Mouse (Mus musculus): ENCODE results near the gene Gtf3c5. TPM values are rescaled to one million over a fixed set of nuclear protein-coding genes. Genes with fewer than 3 reads are reported as not detected.

The Gtf3c5 gene
- polyA plus RNA-seq, 1 experiment = not detected

GRCm38 (mm10) chr2:28518231-28518630, 65.3 kb downstream of the Gtf3c5 start:
- whole genome bisulfite sequencing = 32% methylated on average over 2 of the region's 2 CpGs
- TF ChIP-seq POLR2A (IDR thresholded peaks at IDR 0.05; ENCODE audit: insufficient read depth, low read depth, low read length) = no peak
- no peak for TF ChIP-seq CTCF (IDR thresholded peaks at IDR 0.05; ENCODE audit: insufficient read depth, low read depth, low read length)
- no peak overlapping the region for H3K27ac ChIP-seq (ENCODE audit: insufficient read depth, low read depth, low read length)
- peaks cover 61% of the 10 kb centered on the region for H3K4me1 ChIP-seq (ENCODE audit: control insufficient read depth, insufficient read depth, low read length)
- H3K4me3 ChIP-seq (ENCODE audit: insufficient read depth, low read depth, low read length) = no peak overlapping the region

GRCm38 (mm10) chr2:28517206-28517909, 66.2 kb downstream of the Gtf3c5 start:
- Histone ChIP-seq H3K4me1 (ENCODE audit: control insufficient read depth, insufficient read depth, low read length) (peaks cover 58% of the 10 kb centered on the region), H3K4me3 (ENCODE audit: insufficient read depth, low read depth, low read length) (no peak overlapping the region), H3K27ac (ENCODE audit: insufficient read depth, low read depth, low read length) (no peak overlapping the region)
- 58% methylated on average over 5 of the region's 5 CpGs for WGBS
- TF ChIP-seq CTCF (IDR thresholded peaks at IDR 0.05; ENCODE audit: insufficient read depth, low read depth, low read length) (peak; percentile 65), POLR2A (IDR thresholded peaks at IDR 0.05; ENCODE audit: insufficient read depth, low read depth, low read length) (no peak)

Other genes starting within 250 kb of the Gtf3c5 start
- gene Ppp1r26, start 137.0 kb downstream of the Gtf3c5 start, polyA plus RNA-seq (2012; ENCODE audit: insufficient read depth, insufficient read length, low replicate concordance, missing spikeins) = not detected in 2 replicates
- gene 1700007K13Rik, start 117.4 kb downstream of the Gtf3c5 start, polyA plus RNA-seq (2012; ENCODE audit: insufficient read depth, insufficient read length, low replicate concordance, missing spikeins) = not detected in 2 replicates
- not detected in 2 replicates for gene Mrps2, start 115.7 kb downstream of the Gtf3c5 start, polyA plus RNA-seq (2012; ENCODE audit: insufficient read depth, insufficient read length, low replicate concordance, missing spikeins)
- gene Gbgt1, start 86.9 kb downstream of the Gtf3c5 start, polyA plus RNA-seq (2012; ENCODE audit: insufficient read depth, insufficient read length, low replicate concordance, missing spikeins) = not detected in 2 replicates
- gene Gm10134, start 77.7 kb downstream of the Gtf3c5 start, polyA plus RNA-seq (2012; ENCODE audit: insufficient read depth, insufficient read length, low replicate concordance, missing spikeins) = not detected in 2 replicates
- not detected in 2 replicates for gene Ralgds, start 70.6 kb downstream of the Gtf3c5 start, polyA plus RNA-seq (2012; ENCODE audit: insufficient read depth, insufficient read length, low replicate concordance, missing spikeins)
- not detected in 2 replicates for gene Cel, start 20.3 kb downstream of the Gtf3c5 start, polyA plus RNA-seq (2012; ENCODE audit: insufficient read depth, insufficient read length, low replicate concordance, missing spikeins)
- gene Gfi1b, start 38.2 kb upstream of the Gtf3c5 start, polyA plus RNA-seq (2012; ENCODE audit: insufficient read depth, insufficient read length, low replicate concordance, missing spikeins) = not detected in 2 replicates
- not detected in 2 replicates for gene Tsc1, start 57.5 kb upstream of the Gtf3c5 start, polyA plus RNA-seq (2012; ENCODE audit: insufficient read depth, insufficient read length, low replicate concordance, missing spikeins)
- gene Spaca9, start 116.0 kb upstream of the Gtf3c5 start, polyA plus RNA-seq (2012; ENCODE audit: insufficient read depth, insufficient read length, low replicate concordance, missing spikeins) = not detected in 2 replicates
- not detected in 2 replicates for gene Ak8, start 116.4 kb upstream of the Gtf3c5 start, polyA plus RNA-seq (2012; ENCODE audit: insufficient read depth, insufficient read length, low replicate concordance, missing spikeins)